Mouse (Mus musculus): ENCODE results near the gene Tcf23. TPM values are rescaled to one million over a fixed set of nuclear protein-coding genes. Genes with fewer than 3 reads are reported as not detected.
"Not testable (repeated sequence)": the region's sequence is repeated elsewhere in the genome, so short reads cannot be mapped to it uniquely, and the experiment has no call there.

The Tcf23 gene
- total RNA-seq, 2 experiments from 2014 or later: not detected

- DNase-seq (ENCODE audit: low spot score in 2 of 2): no peak
These were observed 26.6 kb downstream of the Tcf23 start for GRCm38 (mm10) chr5:30994910-30995635.

GRCm38 (mm10) chr5:30998306-30998705 is 29.8 kb downstream of the Tcf23 start:
- DNase-seq (ENCODE audit: low spot score in 2 of 2): peak; percentile 28 to 30

- no peak for DNase-seq (ENCODE audit: low spot score in 2 of 2)
These were observed 30.9 kb downstream of the Tcf23 start for GRCm38 (mm10) chr5:30999324-30999723.

- no peak for DNase-seq (ENCODE audit: low spot score in 2 of 2)
These were observed 31.7 kb downstream of the Tcf23 start for GRCm38 (mm10) chr5:31000122-31000521.

DNA sequence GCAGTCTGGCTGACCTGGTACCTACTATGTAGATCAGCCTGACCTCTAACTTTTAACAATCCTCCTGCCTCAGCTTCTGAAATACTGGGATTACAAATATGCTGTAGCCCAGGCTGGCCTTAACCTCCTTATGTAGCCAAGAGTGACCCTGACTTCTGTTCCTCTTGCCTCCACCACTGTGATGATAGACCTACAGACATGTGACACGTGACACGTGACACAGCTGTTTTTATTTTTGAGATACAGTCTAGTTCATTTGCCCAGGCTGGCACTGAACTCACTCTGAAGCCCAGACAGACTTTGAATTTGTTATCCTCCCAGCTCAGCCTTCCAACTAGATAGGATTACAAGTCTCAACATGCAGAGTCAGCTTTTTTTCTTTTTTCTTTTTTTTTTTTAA is 32.5 kb downstream of the Tcf23 start:
- no peak for DNase-seq (ENCODE audit: low spot score in 2 of 2)

DNA sequence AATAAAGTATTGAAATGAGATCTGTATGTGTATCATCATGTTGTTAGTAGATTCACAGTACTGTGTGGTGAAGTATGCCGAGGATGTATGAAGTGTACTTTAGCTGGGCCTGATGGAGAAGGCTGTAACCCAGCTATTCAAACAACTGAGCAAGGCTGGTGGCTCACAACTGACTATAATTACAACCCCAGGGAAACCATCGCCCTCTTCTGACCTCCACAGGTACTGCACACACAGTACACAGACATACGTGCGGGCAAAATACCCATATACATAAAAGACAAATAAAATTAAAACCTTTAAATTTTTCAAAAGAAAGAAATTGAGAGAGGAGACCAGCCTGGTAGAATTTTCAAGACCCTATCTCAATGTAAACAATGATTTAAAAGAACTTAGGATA is 33.1 kb downstream of the Tcf23 start:
- DNase-seq (ENCODE audit: low spot score in 2 of 2): no peak

DNA sequence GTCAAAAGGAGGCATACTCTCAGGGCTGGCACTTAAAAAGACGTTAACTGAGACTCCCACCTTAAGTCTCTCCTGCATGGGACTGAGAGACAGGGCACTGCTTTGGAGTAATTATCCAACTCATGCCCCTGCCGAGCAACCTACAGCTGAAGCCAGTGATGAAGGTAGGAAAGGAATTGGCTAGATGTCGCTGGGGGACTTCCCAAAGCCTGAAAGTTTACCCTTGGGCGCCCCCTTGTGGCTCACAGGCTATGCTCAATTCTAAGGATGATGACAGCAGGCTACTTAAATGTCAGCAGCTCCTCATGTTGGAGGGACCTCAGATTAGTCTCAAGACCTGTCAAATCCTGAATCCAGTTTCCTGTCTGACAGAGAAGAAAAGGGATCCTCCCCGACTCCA is 35.7 kb downstream of the Tcf23 start:
- DNase-seq (ENCODE audit: low spot score in 2 of 2): peak; percentile 95 to 96

DNA sequence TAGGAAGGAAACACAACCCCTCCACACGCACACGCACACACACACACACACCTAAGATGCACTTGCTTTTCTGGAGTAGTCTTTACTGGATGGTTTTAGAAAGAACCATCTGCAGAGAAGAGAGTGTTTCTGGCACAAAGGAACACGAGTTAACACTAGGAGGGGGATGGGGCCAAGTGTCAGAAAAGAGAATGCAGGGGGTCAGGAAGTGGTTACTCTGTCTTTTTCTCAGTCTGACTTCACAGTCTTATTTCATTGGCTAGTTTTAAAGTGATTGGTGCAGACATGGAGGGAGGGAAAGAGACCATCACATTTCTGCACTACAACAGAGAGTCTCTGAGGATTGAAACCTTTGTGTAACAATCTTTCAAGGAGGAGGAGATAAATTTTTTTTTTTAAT is 44.3 kb downstream of the Tcf23 start:
- no peak for DNase-seq (ENCODE audit: low spot score in 2 of 2)

- no peak for DNase-seq (ENCODE audit: low spot score in 2 of 2)
These were observed 47.5 kb downstream of the Tcf23 start for GRCm38 (mm10) chr5:31015913-31016312.

DNA sequence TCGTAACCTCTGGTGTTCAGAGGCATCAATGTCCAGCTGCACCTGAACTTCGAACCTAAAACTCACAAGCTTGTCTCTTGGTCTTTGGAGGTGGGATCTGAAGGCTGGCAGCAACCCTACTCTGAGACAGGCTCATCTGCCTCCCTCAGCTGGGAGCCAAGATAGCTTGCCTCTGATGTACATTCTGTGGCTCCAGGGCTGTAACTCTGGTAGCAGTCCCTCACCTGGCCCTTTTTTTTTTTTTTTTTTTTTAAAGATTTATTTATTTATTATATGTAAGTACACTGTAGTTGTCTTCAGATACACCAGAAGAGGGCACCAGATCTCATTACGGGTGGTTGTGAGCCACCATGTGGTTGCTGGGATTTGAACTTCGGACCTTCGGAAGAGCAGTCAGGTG is 53.3 kb downstream of the Tcf23 start:
- not testable (repeated sequence) for DNase-seq (ENCODE audit: low spot score in 2 of 2)

DNA sequence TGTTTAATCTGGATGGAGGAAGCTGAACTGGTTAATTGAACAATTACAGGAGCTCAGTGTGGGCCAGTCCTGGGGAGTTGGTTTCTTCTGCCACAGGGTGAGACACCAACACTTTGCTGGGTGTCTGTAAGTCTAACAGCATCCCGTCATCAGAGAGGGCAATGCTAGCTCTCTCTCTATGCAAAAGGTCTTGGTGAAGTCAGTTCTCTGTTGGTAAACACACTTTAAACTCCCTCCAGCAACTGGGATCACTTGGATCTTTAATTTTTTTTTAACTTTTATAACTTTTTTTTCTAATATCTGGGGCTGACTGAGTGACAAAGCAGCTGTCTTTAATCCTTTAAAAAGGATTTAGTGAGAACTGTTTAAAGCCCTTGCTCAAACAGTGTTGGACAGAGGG is 54.2 kb downstream of the Tcf23 start:
- no peak for DNase-seq (ENCODE audit: low spot score in 2 of 2)

- DNase-seq (ENCODE audit: low spot score in 2 of 2): no peak
These were observed 54.8 kb downstream of the Tcf23 start for GRCm38 (mm10) chr5:31023254-31023653.

- no peak for DNase-seq (ENCODE audit: low spot score in 2 of 2)
These were observed 56.2 kb downstream of the Tcf23 start for GRCm38 (mm10) chr5:31024641-31025040.

Other genes with a start within 250 kb of the Tcf23 start
- gene Mapre3, start 154.0 kb upstream of the Tcf23 start, total RNA-seq (2021): 100 to 1,000 TPM; 202 to 212 TPM
- 10 to 100 TPM; 64.5 to 66.9 TPM for gene Tmem214, start 100.7 kb upstream of the Tcf23 start, total RNA-seq (2021)
- gene Agbl5, start 80.0 kb upstream of the Tcf23 start, total RNA-seq (2021): 10 to 100 TPM; 23.0 to 25.6 TPM
- gene Ost4, start 60.9 kb upstream of the Tcf23 start, total RNA-seq (2021): 10 to 100 TPM; 91.7 to 98.2 TPM
- 1 to 10 TPM; 5.7 to 6.5 TPM for gene Emilin1, start 55.3 kb upstream of the Tcf23 start, total RNA-seq (2021)
- gene Khk, start 47.2 kb upstream of the Tcf23 start, total RNA-seq (2021): 10 to 100 TPM in 1 of 2 experiments, 1 to 10 TPM in 1; 8.0 to 12.7 TPM
- gene Cgref1, start 23.1 kb upstream of the Tcf23 start, total RNA-seq (2021): 10 to 100 TPM; 39.6 to 43.0 TPM
- 100 to 1,000 TPM; 116 to 125 TPM for gene Preb, start 8.3 kb upstream of the Tcf23 start, total RNA-seq (2021)
- 10 to 100 TPM; 80.1 to 86.1 TPM for gene Atraid, start 79.7 kb downstream of the Tcf23 start, total RNA-seq (2021)
- gene Slc5a6, start 80.3 kb downstream of the Tcf23 start, total RNA-seq (2021): 10 to 100 TPM; 14.2 to 16.6 TPM
- gene Cad, start 86.1 kb downstream of the Tcf23 start, total RNA-seq (2021): 10 to 100 TPM; 21.2 to 23.2 TPM
- gene Dnajc5g, start 137.6 kb downstream of the Tcf23 start, total RNA-seq (2021): not detected
- gene Slc30a3, start 139.6 kb downstream of the Tcf23 start, total RNA-seq (2021): 10 to 100 TPM; 41.0 to 47.6 TPM
- not detected for gene Trim54, start 148.1 kb downstream of the Tcf23 start, total RNA-seq (2021)
- gene Ucn, start 170.2 kb downstream of the Tcf23 start, total RNA-seq (2021): not detected
- 10 to 100 TPM; 36.3 to 41.4 TPM for gene Mpv17, start 185.6 kb downstream of the Tcf23 start, total RNA-seq (2021)
- 1 to 10 TPM; 2.2 to 2.6 TPM for gene Gm29609, start 211.2 kb downstream of the Tcf23 start, total RNA-seq (2021)
- 10 to 100 TPM; 57.4 to 66.3 TPM for gene Gtf3c2, start 211.5 kb downstream of the Tcf23 start, total RNA-seq (2021)
- gene Snx17, start 224.6 kb downstream of the Tcf23 start, total RNA-seq (2021): 10 to 100 TPM; 77.1 to 83.3 TPM
- 10 to 100 TPM; 53.0 to 62.7 TPM for gene Eif2b4, start 224.8 kb downstream of the Tcf23 start, total RNA-seq (2021)
- 10 to 100 TPM; 28.9 to 33.1 TPM for gene Zfp513, start 233.6 kb downstream of the Tcf23 start, total RNA-seq (2021)

All from layer of hippocampus, postnatal 10 days (tissue).